Mouse (Mus musculus): ENCODE data around the gene Coa4.

The Coa4 gene

GRCm38 (mm10) chr7:100536804-100537518 lies at the start of gene Coa4:
Gene Coa4 (plus strand): TSS chr7:100537071.
- peak; percentile 94 for DNase-seq

DNA sequence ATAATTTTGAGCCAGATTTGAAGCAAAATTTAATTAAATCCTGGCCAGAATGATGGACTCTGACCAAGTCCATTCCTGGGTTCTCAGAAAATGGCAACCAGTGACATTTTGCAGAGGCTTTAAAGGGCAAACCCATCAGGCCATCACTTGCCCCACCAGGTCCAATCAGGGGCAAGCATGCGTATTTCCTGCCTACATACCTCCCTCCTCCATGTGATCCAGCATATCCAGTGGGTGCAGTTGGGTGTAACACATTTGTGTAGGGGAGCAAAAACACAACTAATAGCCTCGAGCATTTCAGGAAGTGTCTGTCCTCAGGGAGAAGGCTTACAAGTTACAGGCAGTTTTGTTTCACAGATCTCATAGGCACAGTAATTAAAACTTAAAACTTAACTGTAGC lies 49.6 kb upstream of the Coa4 start:
- no peak for DNase-seq

- DNase-seq, result no peak
Measured at GRCm38 (mm10) chr7:100488474-100489048, 48.3 kb upstream of the Coa4 start.

DNA sequence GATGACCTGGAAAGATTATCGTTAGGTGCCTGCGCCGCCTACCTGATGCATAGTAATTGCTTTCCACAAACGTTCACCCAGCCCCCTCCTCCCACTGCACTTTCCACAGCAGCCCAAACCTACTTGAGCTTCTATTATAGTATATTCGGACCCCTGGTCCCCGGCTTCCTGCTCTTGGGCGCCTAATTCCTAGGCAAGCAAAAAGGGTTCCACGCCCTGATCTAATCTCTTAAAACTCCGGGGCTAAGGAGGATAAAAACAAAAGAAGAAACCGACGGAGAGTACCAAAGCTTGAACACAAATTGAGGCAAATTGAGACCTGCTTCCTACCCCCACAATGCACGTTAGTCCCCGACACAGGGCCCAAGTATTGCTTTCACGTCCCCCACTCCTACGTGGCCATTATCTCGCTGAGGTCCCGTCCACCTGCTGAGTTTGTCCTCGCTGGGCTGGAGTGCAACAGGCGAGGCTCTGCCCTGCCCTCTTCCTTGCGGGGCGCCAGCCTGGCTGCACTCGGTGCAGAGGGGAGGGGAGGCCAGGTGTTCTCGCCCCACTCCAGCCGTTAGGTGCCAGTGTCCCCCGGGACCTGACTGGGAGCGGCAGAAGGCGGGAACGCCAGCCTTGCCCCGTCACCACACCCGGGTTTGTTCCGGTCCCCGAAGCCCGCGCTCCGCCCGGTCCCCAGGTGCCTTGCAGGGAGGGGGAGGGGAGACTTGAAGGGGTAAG lies 44.3 kb upstream of the Coa4 start:
- DNase-seq, result no peak

- DNase-seq, result peak; percentile 97
Measured at GRCm38 (mm10) chr7:100493117-100493483, 43.8 kb upstream of the Coa4 start, which contains the start of gene Ucp2. Gene Ucp2 (plus strand): TSS chr7:100493337.

GRCm38 (mm10) chr7:100493484-100494414 lies 43.1 kb upstream of the Coa4 start:
- peak; percentile 49 for DNase-seq

GRCm38 (mm10) chr7:100494415-100494831 lies 42.4 kb upstream of the Coa4 start:
- no peak for DNase-seq

DNA sequence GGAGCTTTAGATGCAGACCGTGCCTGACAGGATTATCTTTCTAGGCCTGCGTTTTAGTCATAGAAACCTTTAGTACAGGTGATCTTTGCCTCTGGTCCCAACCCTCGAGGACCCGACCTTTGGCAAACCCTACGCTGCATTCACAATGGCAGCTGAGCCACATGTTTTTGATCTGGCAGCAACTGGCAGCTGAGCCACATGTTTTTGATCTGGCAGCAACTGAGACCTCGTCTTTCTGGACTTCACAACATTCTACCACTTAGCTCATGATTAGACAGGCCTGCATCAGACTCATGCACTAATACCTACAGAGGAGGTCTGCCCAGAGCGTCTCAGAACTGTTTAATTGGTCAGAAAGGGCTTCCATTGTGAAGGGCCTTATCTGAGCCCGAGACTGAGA lies 41.8 kb upstream of the Coa4 start:
- no peak for DNase-seq

DNA sequence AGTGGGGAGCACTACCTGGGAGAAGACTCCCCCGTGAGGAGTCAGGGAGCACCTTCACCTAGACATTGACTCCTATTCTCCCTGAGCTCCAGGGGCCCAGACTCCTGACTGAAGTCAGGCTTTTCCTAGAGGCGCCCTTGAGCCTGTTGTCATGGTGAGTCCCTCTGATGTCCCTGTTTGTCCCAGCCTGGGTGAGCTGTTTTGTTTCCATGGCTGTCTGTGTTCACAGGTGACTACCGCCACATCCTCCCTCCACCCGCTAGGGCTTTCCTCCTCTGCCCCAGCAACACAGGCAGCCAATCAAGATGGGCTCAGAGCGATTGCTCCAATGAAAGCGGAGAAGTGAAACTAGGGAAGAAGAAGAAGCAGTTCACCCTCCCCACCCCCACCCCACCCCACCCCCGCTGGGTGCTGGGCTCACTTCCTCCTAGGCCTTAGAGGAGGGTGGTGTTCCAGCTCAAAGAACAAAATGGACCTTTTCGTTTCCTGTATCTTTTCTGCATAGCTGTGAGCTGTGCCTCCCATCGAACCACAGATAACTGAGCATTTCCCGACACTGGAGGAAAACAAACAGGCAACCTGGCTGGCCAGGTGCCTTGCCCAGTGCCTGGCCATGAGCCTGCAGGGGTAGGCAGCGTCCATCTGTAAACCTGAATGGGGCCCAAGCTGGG lies 41.2 kb upstream of the Coa4 start:
- peak; percentile 81 for DNase-seq

- no peak for DNase-seq
Measured at GRCm38 (mm10) chr7:100496371-100496770, 40.5 kb upstream of the Coa4 start.

- DNase-seq, result no peak
Measured at GRCm38 (mm10) chr7:100496791-100497190, 40.1 kb upstream of the Coa4 start.

DNA sequence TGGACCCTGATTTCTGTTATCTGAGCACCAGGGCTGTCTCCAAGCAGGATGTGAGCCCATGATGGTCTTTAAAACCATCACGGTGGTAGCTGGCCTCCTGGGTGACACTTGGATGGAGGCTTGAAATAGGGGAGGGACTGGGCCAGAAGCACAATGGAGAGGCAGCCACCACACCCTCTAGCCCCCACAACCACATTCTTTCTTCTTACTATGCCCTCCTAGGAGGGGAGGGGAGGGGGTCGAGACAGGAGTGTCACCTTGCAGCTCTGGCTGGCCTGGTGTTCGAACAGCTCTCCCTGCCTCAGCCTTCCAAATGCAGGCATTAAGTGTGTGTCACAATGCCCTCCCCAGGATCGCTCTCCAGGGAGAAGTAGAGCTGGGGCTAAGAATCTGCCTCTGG lies 39.5 kb upstream of the Coa4 start:
- no peak for DNase-seq

GRCm38 (mm10) chr7:100497982-100498381 lies 38.9 kb upstream of the Coa4 start:
- DNase-seq, result no peak

- no peak for DNase-seq
Measured at GRCm38 (mm10) chr7:100499465-100499864, 37.4 kb upstream of the Coa4 start.

- peak; percentile 63 for DNase-seq
Measured at GRCm38 (mm10) chr7:100500276-100500977, 36.4 kb upstream of the Coa4 start.

- DNase-seq, result peak; percentile 52
Measured at GRCm38 (mm10) chr7:100501027-100501843, 35.6 kb upstream of the Coa4 start.

- no peak for DNase-seq
Measured at GRCm38 (mm10) chr7:100501844-100502373, 35.0 kb upstream of the Coa4 start.

- DNase-seq, result peak; percentile 46
Measured at GRCm38 (mm10) chr7:100502374-100502922, 34.4 kb upstream of the Coa4 start.

GRCm38 (mm10) chr7:100503076-100503475 lies 33.8 kb upstream of the Coa4 start:
- DNase-seq, result peak; percentile 60

Measured in liver (tissue).